Mouse (Mus musculus) cerebellum, adult (tissue): ENCODE results near the gene Fgfr2.

Source experiments
- ATAC-seq: cut with Nextera tagmentation; 2 replicates; pipeline ENCODE4 v1.9.2; 2017; ENCODE audit warnings: mild to moderate bottlenecking, moderate library complexity, mixed read lengths; ENCODE audit not compliant: insufficient number of reproducible peaks, low FRiP score, low TSS enrichment

Gene Fgfr2

GRCm38 (mm10) chr7:132808841-132809682, 314.1 kb downstream of the Fgfr2 start:
- ATAC-seq = no peak

- ATAC-seq = no peak
These were observed 314.9 kb downstream of the Fgfr2 start for GRCm38 (mm10) chr7:132808051-132808796.

- ATAC-seq = peak; percentile 76
These were observed 316.0 kb downstream of the Fgfr2 start for GRCm38 (mm10) chr7:132806926-132807857.

GRCm38 (mm10) chr7:132806286-132806685, 316.9 kb downstream of the Fgfr2 start:
- peak; percentile 22; the same call in 1 of the 2 replicates for ATAC-seq

GRCm38 (mm10) chr7:132804951-132805350, 318.2 kb downstream of the Fgfr2 start:
- no peak for ATAC-seq

- no peak for ATAC-seq
These were observed 318.7 kb downstream of the Fgfr2 start for GRCm38 (mm10) chr7:132804461-132804860.

- ATAC-seq = no peak
These were observed 319.2 kb downstream of the Fgfr2 start for GRCm38 (mm10) chr7:132803962-132804361.

GRCm38 (mm10) chr7:132803336-132803735, 319.8 kb downstream of the Fgfr2 start:
- ATAC-seq = no peak

- ATAC-seq = no peak
These were observed 320.5 kb downstream of the Fgfr2 start for GRCm38 (mm10) chr7:132802691-132803090.

- ATAC-seq = no peak
These were observed 321.1 kb downstream of the Fgfr2 start for GRCm38 (mm10) chr7:132802066-132802465.

- no peak for ATAC-seq
These were observed 321.6 kb downstream of the Fgfr2 start for GRCm38 (mm10) chr7:132801509-132801908.

- ATAC-seq = no peak
These were observed 322.3 kb downstream of the Fgfr2 start for GRCm38 (mm10) chr7:132800868-132801267.

GRCm38 (mm10) chr7:132799119-132800016, 323.8 kb downstream of the Fgfr2 start:
- ATAC-seq = peak; percentile 45; the same call in 1 of the 2 replicates

GRCm38 (mm10) chr7:132795141-132795540, 328.0 kb downstream of the Fgfr2 start:
- ATAC-seq = no peak

- no peak for ATAC-seq
These were observed 329.7 kb downstream of the Fgfr2 start for GRCm38 (mm10) chr7:132793467-132793866.

GRCm38 (mm10) chr7:132790447-132791219, 332.5 kb downstream of the Fgfr2 start:
- no peak for ATAC-seq

- no peak for ATAC-seq
These were observed 334.3 kb downstream of the Fgfr2 start for GRCm38 (mm10) chr7:132788826-132789225.

GRCm38 (mm10) chr7:132787496-132788190, 335.5 kb downstream of the Fgfr2 start:
- no peak for ATAC-seq
